Mouse (Mus musculus): ENCODE data around the gene Ptgr1. TPM values are rescaled to one million over a fixed set of nuclear protein-coding genes. Genes with fewer than 3 reads are reported as not detected.

Ptgr1 gene
- polyA plus RNA-seq (2015; fragmentation: Nextera tagmentation; extraction: Ambion mirVana): 5.0 and 6.1 TPM in 2 replicates

DNA sequence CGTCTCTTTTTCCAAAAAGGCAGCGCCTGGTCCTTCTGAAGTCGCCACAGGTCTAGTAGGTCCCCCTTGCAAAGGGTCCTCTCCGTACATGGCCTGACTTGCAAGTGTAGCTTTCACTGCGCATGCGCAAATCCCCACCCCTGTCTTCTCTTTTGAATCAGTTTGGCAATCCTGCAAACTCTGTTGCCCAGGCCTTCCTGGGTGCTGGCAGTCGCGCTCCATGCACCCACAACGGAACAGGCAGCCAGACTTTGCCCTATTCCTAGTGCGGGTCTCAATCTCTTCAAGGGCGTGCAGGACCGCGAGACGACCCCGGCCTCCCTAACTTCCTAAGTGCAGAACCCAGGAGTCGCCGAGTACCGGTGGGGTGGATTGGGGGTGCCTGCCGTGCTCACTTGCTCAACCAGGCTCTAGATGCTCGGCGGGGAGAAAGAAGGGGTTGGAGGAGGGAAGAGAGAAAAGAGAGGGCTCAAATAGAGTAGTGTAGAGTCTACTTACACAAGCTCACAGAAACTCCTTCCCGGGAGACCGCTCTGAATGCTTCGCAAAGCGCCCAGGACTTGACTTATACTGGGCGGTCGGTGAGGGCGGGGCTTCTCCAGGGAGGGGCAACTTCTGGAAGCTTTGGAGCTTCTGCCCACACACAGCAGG lies at the start of gene Ptgr1:
Gene Ptgr1, minus strand, starts transcription at position 580 of the 651 bp plus-strand sequence.
- H3K36me3 ChIP-seq: no peaks in the 10 kb centered on the region
- no peaks in the 10 kb centered on the region for H3K27me3 ChIP-seq
- 3% methylated on average over 28 of the region's 28 CpGs for WGBS
- peak within 1 kb of the TSS; percentile 70 for H3K4me2 ChIP-seq
- peak within 1 kb of the TSS; percentile 40 for H3K9ac ChIP-seq
- peak; percentile 73 for ATAC-seq (ENCODE audit: low FRiP score)
- H3K4me3 ChIP-seq: peak within 1 kb of the TSS; percentile 42
- H3K9me3 ChIP-seq: no peaks in the 10 kb centered on the region
- H3K4me1 ChIP-seq (replicated peaks): peaks cover 10% of the 10 kb centered on the region
- peak within 1 kb of the TSS; percentile 5; the same call in 1 of the 2 replicates for H3K27ac ChIP-seq

DNA sequence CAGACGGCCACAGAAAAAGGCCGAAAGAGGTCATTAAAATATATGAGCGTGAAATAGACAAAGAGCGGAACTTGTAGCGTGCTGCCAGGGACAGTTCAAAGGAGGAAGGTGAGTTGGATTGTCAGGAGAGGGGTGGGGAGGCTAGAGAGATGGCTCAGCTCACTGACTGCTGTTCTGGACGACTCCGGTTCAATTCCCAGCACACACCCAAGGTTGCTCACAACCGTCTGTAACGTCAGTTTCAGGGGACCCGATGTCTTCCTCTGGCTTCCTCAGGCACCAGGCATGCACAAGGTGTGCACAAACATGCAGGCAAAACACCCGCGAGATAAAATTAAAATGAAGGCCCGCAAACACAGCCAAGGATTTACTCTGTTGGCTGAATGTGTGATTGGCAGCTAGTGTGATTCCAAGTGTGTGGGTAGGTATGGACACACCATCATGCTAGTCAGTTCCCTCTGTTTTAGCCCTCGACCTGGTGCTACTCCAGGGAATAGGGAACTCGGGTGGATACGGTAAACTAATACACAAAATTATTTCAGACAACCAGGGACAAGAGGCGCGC lies 48.9 kb upstream of the Ptgr1 start:
- H3K4me1 ChIP-seq (replicated peaks): peaks cover 12% of the 10 kb centered on the region
- peak overlapping the region; percentile 96 for H3K9ac ChIP-seq
- peak overlapping the region; percentile 62 for H3K4me2 ChIP-seq
- H3K27ac ChIP-seq: peak overlapping the region; percentile 97
- 56% methylated on average over 18 of the region's 18 CpGs for WGBS
- peaks cover 22% of the 10 kb centered on the region for H3K36me3 ChIP-seq
- H3K9me3 ChIP-seq: peaks cover 2% of the 10 kb centered on the region; the same call in 1 of the 2 replicates
- no peaks in the 10 kb centered on the region for H3K27me3 ChIP-seq
- ATAC-seq (ENCODE audit: low FRiP score): peak; percentile 34
- H3K4me3 ChIP-seq: peak overlapping the region; percentile 78

DNA sequence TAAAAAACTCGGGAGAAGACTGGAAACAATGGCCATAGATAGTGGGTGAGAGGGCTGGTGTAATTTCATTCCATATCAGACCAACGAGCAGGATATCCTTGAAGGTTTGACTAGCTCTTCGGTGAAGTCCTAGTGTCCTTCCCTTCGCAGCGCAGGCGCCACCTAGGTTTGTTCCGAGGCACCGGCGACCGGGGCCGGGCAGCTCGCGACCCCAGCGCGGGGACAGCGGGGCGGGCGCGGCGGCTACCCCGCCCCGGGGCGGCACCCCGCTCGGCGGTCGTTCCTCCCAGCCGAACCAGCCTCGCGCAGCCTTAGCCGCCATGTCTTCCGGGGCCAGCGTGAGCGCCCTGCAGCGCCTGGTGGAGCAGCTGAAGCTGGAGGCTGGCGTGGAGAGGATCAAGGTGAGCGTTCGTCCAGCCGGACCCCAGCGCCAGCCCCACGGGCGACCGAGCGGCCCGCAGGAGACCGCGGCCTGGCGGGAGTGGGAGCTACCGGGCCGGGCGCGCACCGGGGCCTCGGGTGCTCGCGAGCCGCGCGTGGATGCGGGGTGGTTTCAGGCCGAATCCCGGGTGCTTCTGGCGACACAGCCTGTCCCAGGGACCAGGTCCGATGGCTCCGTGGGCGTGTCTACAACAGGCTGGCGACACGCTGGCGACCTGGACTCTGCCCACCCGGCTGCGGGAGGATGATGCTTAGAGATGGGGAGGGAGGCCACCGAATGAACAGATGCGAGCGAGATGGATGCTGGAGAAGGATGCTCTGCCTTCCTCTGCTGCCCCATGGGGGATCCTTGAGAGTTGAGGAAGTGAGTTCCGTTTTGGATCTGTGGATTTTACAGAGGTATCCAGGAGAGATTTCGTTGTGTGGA lies 48.2 kb upstream of the Ptgr1 start, which contains the start of gene Gng10:
Gene Gng10, plus strand, starts transcription at position 171 of the 868 bp plus-strand sequence.
- Histone ChIP-seq H3K9me3 (peaks cover 2% of the 10 kb centered on the region; the same call in 1 of the 2 replicates), H3K36me3 (peaks cover 15% of the 10 kb centered on the region), H3K27ac (peak within 1 kb of the TSS; percentile 97), H3K4me3 (peak within 1 kb of the TSS; percentile 78), H3K9ac (peak within 1 kb of the TSS; percentile 96), H3K27me3 (no peaks in the 10 kb centered on the region), H3K4me2 (peak within 1 kb of the TSS; percentile 62), H3K4me1 (replicated peaks) (peaks cover 12% of the 10 kb centered on the region)
- ATAC-seq (ENCODE audit: low FRiP score): peak; percentile 92
- 4% methylated on average over 76 of the region's 76 CpGs for WGBS

DNA sequence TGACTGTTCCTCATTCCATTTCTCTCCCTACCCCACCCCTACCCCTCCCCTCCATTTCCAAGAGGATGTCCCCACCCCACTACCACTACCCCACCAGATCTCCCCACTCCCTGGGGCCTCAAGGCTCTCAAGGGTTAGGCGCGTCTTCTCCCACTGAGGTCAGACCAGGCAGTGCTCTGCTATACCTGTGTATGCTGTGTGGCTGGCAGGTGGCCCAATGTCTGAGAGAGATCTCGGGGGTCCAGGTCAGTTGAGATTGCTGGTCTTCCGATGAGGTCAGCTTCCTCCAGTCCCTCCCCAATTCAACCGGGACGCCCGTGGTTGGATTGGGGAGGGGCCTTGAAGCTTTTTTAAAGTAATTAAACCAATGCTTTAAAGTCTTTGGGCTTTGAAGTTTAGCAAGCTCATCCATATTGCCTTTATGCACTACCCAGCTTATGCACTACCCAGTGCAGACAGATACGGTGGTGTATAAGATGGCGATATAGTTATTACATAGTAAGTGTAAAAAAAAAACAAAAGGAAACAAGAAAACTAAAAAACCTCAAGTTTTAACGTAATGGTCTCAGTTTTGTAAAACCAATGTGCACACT lies 47.5 kb upstream of the Ptgr1 start:
- Histone ChIP-seq H3K4me3 (peak overlapping the region; percentile 78), H3K9me3 (peaks cover 2% of the 10 kb centered on the region; the same call in 1 of the 2 replicates), H3K4me2 (peak overlapping the region; percentile 62), H3K9ac (peak overlapping the region; percentile 96), H3K4me1 (replicated peaks) (peaks cover 12% of the 10 kb centered on the region), H3K27me3 (no peaks in the 10 kb centered on the region), H3K36me3 (peaks cover 7% of the 10 kb centered on the region), H3K27ac (peak overlapping the region; percentile 97)
- 83% methylated on average over 10 of the region's 10 CpGs for WGBS
- ATAC-seq (ENCODE audit: low FRiP score): peak; percentile 18; the same call in 1 of the 2 replicates

DNA sequence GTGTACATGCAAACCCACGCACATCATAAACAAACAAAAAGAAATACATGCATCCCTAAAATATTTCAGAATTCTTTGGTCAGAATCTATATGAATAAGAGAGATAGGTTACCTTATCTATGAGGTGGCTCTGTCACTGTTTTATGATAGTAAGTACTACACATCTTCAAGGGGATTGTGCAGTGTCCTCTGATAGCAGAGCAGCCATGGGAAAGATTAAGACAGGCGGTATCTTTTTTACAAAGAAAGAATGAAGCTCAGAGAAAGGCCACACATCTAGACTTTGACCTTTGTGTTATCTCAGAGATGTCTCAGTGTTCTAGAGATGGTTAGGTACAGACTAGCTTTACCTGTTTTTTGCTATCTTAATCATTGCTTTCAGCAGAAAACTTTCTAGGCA lies 30.0 kb upstream of the Ptgr1 start:
- ATAC-seq (ENCODE audit: low FRiP score): no peak
- 90% methylated on average over 2 of the region's 2 CpGs for WGBS

DNA sequence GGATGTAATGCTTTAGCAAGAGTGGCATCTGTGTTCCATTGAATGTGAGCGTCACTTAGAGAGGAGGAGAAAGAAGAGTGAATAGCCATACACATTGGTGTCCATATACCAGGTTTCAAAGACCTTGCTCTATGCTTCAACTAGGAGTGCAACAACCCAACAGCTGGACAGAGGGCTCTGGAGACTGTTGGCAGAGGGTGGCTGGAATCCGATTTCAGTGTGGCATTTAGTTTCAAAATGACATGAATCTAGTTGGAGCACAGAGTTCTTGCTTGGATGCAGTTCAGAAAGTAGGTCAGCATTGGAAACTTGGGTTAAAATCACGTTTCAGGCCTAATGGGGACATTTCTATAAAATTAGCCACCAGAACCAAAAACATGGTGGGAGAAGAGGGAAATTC lies 28.3 kb upstream of the Ptgr1 start:
- Histone ChIP-seq H3K27me3 (no peaks in the 10 kb centered on the region), H3K36me3 (peaks cover 16% of the 10 kb centered on the region), H3K27ac (no peak overlapping the region), H3K9ac (no peak overlapping the region), H3K4me2 (no peak overlapping the region), H3K4me1 (replicated peaks) (no peaks in the 10 kb centered on the region), H3K9me3 (no peaks in the 10 kb centered on the region), H3K4me3 (no peak overlapping the region)
- WGBS: 94% methylated on average over 3 of the region's 3 CpGs
- ATAC-seq (ENCODE audit: low FRiP score): no peak

More for the DNA sequence above, 30.0 kb upstream of the Ptgr1 start:
- Histone ChIP-seq H3K9me3 (no peaks in the 10 kb centered on the region), H3K4me2 (no peak overlapping the region), H3K36me3 (peaks cover 26% of the 10 kb centered on the region), H3K27ac (no peak overlapping the region), H3K4me3 (no peak overlapping the region), H3K4me1 (replicated peaks) (no peaks in the 10 kb centered on the region), H3K9ac (no peak overlapping the region), H3K27me3 (no peaks in the 10 kb centered on the region)

DNA sequence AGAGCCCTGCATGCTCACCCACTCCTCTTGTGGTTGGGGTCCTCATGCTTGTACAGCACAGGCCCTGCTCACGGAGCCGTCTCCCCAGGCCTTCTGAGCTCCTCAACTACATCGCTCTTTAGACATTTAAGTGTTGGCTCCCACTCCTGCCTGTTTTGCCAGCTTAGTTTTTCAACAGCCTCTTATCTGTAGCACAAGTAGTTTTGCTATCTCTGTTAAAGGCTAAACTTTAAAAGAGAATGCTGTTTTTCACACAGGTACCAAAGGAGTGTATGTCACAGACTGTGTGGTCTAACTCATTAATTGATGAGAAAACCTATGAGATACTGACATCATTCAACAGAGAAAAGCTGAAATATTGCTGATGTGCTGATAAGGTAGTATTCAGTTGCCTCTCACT lies 24.5 kb upstream of the Ptgr1 start:
- Histone ChIP-seq H3K9me3 (no peaks in the 10 kb centered on the region), H3K4me2 (no peak overlapping the region), H3K27me3 (no peaks in the 10 kb centered on the region), H3K4me3 (no peak overlapping the region), H3K36me3 (no peaks in the 10 kb centered on the region), H3K27ac (no peak overlapping the region), H3K4me1 (replicated peaks) (0 out of 2 replicates have a peak, but pooled peaks cover under 1% of the 10 kb centered on the region), H3K9ac (no peak overlapping the region)
- ATAC-seq (ENCODE audit: low FRiP score): no peak
- 83% methylated on average over 3 of the region's 3 CpGs for WGBS

DNA sequence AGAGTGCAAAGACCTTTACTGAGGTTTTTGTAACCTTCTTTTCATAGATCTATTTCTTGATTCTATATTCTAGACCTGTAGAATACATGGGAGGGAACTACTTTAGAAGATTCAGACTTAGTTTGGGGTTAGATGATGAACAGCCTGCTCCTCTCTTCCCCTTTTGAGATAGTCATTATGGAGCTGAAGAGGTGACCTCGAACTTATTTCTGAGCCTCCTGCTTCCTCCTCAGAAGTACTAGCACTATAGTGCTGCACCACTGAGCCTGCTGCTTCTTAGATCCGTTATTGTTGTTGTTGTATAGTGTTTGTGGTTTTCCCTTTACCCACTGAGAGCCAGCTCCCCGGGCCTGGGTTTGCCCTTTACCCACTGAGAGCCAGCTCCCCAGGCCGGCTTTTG lies 22.8 kb upstream of the Ptgr1 start:
- no peaks in the 10 kb centered on the region for H3K9me3 ChIP-seq
- no peak overlapping the region for H3K27ac ChIP-seq
- WGBS: 71% methylated on average over 4 of the region's 4 CpGs
- H3K27me3 ChIP-seq: no peaks in the 10 kb centered on the region
- H3K36me3 ChIP-seq: no peaks in the 10 kb centered on the region
- H3K9ac ChIP-seq: no peak overlapping the region
- no peak overlapping the region for H3K4me2 ChIP-seq
- H3K4me1 ChIP-seq (replicated peaks): peaks cover 17% of the 10 kb centered on the region
- no peak overlapping the region for H3K4me3 ChIP-seq
- ATAC-seq (ENCODE audit: low FRiP score): no peak

DNA sequence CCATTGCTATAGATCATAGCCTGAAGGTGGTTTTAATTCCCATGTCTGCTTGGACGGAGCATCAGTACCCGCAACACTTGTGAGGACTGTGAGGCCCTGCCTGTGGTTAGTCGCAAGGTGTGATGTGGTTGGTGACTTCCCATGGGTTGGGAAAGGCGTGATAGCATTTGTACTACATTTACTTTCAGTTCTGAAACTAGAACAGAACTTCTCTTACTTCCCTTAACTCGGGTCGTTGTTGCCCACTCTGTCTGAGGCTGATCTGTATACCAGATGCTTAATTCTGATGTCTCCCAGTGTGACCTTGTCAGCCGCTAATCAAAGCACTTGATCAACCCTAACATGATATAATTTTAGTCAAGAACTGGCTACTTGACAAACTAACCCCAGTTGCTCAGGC lies 22.3 kb upstream of the Ptgr1 start:
- Histone ChIP-seq H3K36me3 (no peaks in the 10 kb centered on the region), H3K27me3 (no peaks in the 10 kb centered on the region), H3K4me1 (replicated peaks) (peaks cover 22% of the 10 kb centered on the region), H3K27ac (no peak overlapping the region), H3K4me2 (no peak overlapping the region), H3K9ac (no peak overlapping the region), H3K4me3 (no peak overlapping the region), H3K9me3 (no peaks in the 10 kb centered on the region)
- 94% methylated on average over 7 of the region's 7 CpGs for WGBS
- no peak for ATAC-seq (ENCODE audit: low FRiP score)

DNA sequence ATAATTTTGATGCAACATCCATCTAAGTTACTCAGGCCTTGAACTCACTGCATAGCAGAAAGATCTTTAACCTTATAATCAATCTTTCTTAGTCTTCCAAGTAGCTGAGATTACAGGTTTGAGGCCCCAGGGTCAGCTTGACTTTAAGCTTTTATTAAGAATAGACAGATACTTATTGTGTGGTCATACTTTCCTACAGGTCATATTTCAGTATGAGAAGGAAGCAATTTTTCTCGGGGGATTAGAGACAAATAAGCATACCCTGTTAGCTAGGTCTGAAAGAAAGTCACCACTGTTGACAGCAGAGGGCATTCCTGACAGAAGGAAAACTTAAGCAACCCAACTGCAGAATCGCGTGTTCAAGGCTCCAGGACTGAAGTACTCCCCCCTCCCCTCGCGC lies 21.1 kb upstream of the Ptgr1 start:
- H3K9ac ChIP-seq: no peak overlapping the region
- H3K4me3 ChIP-seq: no peak overlapping the region
- peaks cover 30% of the 10 kb centered on the region for H3K4me1 ChIP-seq (replicated peaks)
- WGBS: 91% methylated on average over 5 of the region's 5 CpGs
- no peak overlapping the region for H3K27ac ChIP-seq
- no peaks in the 10 kb centered on the region for H3K9me3 ChIP-seq
- no peaks in the 10 kb centered on the region for H3K36me3 ChIP-seq
- H3K27me3 ChIP-seq: no peaks in the 10 kb centered on the region
- no peak for ATAC-seq (ENCODE audit: low FRiP score)
- H3K4me2 ChIP-seq: no peak overlapping the region

DNA sequence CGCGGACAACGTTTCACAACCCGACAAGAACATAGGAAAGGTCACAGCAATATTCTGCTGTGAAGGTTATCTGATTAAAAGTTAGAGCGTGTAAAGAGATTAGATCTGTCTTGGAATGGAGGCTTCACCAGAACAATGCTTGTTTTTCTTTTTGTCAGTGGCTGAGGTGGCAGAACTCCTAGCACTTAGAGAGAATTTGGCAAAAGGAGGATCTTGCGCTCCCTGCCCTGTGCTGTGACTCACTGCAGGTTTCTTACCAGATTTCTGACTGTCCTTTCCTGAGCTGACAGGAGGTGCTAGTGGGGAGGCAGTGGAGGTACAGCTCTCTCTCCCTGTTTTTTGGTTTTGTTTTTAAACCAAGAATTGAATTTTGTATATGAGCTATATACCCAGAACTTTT lies 20.1 kb upstream of the Ptgr1 start:
- H3K36me3 ChIP-seq: no peaks in the 10 kb centered on the region
- H3K9ac ChIP-seq: no peak overlapping the region
- no peaks in the 10 kb centered on the region for H3K9me3 ChIP-seq
- ATAC-seq (ENCODE audit: low FRiP score): no peak
- H3K4me2 ChIP-seq: no peak overlapping the region
- WGBS: 83% methylated on average over 6 of the region's 6 CpGs
- H3K27ac ChIP-seq: no peak overlapping the region
- no peak overlapping the region for H3K4me3 ChIP-seq
- H3K4me1 ChIP-seq (replicated peaks): peaks cover 34% of the 10 kb centered on the region
- H3K27me3 ChIP-seq: no peaks in the 10 kb centered on the region

DNA sequence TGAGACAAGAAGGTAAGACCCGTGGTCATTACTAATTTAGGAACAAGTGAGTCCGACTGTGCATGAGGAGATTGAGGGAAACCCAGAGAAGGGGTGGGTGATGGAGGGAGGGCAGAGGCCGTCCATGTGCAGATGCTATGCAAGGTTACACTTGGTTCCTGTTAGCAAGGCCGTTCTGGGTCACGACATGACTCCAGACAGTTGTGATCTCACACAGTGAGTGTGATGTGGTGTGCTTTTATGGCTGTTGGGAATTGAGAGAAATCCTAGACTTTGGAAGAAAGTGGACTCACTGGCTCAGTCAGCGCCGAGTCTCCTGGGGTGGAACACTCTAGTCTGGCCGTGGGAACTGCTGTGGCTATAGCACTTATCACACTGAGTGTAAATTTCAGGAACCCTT lies 19.3 kb upstream of the Ptgr1 start:
- Histone ChIP-seq H3K36me3 (no peaks in the 10 kb centered on the region), H3K4me1 (replicated peaks) (peaks cover 34% of the 10 kb centered on the region), H3K27me3 (no peaks in the 10 kb centered on the region), H3K9ac (no peak overlapping the region), H3K9me3 (no peaks in the 10 kb centered on the region), H3K27ac (no peak overlapping the region), H3K4me2 (no peak overlapping the region), H3K4me3 (no peak overlapping the region)
- ATAC-seq (ENCODE audit: low FRiP score): no peak
- WGBS: 72% methylated on average over 8 of the region's 8 CpGs
